Mouse (Mus musculus) olfactory bulb, adult 2 months (tissue): Measurements from ENCODE around the gene Parp6.

Source experiments
- CTCF ChIP-seq: fragments of 200-500 bp; IDR thresholded peaks from 2 replicates; pipeline ENCODE4 v1.5.1; 2012; ENCODE audit warnings: low read depth, mild to moderate bottlenecking, low read length, moderate library complexity; ENCODE audit not compliant: insufficient read depth
- POLR2A ChIP-seq: fragments of 200-500 bp; IDR thresholded peaks from 2 replicates; pipeline ENCODE4 v1.6.1; 2012; ENCODE audit warnings: mild to moderate bottlenecking, low read depth, low read length, moderate library complexity; ENCODE audit not compliant: insufficient read depth

GRCm38 (mm10) chr9:59639936-59640335, 22.9 kb downstream of the Parp6 start:
- TF ChIP-seq POLR2A (no peak), CTCF (no peak)
